Mouse (Mus musculus) 3T3-L1 (cell line): ENCODE results near the gene Sprr4.
"Not testable (repeated sequence)": the region's sequence is repeated elsewhere in the genome, so short reads cannot be mapped to it uniquely, and the experiment has no call there.

Experiments
- DNase-seq: peaks from one replicate; pipeline ENCODE4 v3.0.0-alpha.2; 2015; ENCODE audit warnings: low read depth, low spot score

Gene Sprr4

DNA sequence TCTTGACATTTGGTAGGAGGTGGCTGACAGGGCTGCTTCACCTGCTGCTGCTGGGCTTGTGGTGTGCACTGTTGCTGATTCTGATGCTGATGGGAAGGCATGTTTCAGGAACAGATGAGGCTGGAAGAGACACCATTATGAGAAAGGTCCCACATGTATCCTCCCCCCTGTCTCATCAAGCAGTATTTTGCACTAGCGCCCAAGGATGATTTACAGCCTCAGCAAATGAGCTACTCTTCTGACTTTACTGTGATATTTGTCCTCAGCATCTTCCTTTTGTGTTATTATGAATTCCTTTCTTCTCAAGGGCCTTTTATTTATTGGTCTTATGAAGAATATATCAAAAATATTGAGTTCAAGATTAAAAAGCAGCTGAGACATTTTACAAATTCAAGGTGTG is at the start of gene Sprr4:
Sprr4 (minus strand) TSS at position 101 of the 400 bp plus-strand sequence.
- DNase-seq: no peak

GRCm38 (mm10) chr3:92534411-92534810 is 34.1 kb upstream of the Sprr4 start, which contains the start of gene 2310046K23Rik:
Gene 2310046K23Rik, minus strand, starts transcription at chr3:92534511.
- no peak for DNase-seq

GRCm38 (mm10) chr3:92512325-92512724 is 12.0 kb upstream of the Sprr4 start:
- DNase-seq: peak; percentile 57

DNA sequence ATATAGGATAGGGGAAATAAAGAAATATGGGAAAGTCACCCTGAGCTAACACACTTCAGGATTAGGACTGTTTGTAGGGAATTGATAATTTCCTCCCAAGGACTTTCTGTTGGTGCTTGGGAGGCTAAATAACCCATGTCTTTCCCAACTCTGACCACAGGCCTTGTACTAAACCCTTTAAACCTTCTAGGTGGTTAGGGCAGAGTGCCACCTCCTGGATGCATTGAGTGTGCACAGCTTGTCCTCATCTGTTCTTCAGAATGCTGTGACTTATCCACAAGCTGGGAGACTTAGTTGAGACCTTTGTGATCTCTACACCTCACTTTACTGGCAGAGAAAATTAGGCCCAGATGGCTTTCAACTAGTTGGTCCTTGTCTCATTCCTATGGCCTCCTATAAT is 10.5 kb upstream of the Sprr4 start:
- DNase-seq: peak; percentile 81

DNA sequence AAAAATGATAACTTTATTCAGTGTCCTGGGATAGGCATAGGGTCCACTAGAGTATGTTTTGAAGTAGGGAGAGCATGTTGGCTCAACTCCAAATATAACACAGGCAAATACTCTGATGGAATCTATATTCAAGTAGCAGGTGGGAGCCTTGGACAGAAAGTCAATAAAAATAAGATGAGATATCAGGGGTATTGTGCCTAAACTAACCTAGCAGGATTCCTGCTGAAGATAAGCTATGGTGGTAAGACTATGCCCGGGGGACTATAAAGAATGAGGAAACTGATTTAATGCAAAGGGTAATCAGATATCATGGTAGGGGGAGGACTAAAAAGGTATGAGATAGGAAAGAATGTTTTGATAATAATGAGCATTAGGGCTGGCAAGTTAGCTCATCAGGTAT is 7.9 kb upstream of the Sprr4 start:
- DNase-seq: no peak

DNA sequence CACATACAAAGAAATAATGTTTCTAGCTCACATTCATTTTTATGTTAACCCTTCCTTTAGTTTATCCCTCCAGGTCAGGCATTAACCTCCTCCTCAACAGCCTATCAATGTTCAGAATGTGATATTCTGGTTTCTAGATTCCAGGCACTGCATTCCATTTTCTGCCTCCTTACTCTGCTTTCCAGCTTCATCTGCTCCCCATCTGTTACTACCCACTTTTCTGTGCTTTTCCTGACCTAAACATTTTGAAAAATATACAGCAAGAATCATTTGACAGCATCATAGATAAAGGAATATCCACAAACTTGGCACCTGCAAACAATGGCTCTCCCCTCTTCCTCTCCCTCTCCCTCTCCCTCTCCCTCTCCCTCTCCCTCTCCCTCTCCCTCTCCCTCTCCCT is 3.2 kb upstream of the Sprr4 start:
- DNase-seq: no peak

GRCm38 (mm10) chr3:92490262-92490661 is 10.0 kb downstream of the Sprr4 start:
- not testable (repeated sequence) for DNase-seq

DNA sequence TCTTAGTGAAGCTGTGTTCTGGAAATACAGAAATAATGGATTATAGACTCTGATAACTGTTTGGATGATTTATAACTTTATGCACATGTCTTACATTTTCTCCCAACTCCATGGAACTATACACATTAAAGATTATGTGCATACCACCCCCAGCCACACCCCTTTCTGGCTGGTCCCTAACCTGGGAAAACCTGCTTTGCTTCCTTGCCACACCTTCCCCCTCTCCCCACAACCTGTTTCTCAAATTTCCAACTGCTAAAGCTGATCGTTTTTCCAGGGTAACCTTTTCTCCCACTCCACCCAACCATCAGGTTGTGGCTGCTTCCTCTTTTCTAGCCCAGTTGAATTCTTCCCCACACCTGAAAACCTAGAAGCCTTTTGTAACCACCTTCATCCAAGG is 14.0 kb downstream of the Sprr4 start:
- no peak for DNase-seq

DNA sequence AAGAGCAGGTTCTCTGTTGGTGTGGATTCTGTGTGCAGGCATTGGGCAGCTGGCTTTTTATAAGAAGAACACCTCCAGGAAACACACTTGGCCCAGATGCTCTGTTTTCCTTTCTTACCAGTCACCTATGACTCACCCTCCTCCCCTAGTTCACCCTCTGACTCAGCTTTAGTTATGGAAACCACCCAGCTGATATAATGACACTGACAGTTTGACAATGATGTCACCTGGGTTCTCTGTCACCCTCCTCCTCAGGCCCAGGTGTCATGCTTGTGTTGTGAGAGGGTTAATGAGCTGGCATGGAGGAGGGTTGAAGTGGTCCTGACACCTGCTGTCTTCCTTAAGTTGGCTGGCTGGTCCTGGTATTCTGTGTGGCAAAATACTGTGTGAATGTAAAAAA is 14.4 kb downstream of the Sprr4 start, which contains the start of gene Sprr1a:
Sprr1a (minus strand) TSS at position 33 of the 400 bp plus-strand sequence.
- peak; percentile 82 for DNase-seq

- DNase-seq: peak; percentile 55
Measured at GRCm38 (mm10) chr3:92481249-92481648, 19.0 kb downstream of the Sprr4 start.

DNA sequence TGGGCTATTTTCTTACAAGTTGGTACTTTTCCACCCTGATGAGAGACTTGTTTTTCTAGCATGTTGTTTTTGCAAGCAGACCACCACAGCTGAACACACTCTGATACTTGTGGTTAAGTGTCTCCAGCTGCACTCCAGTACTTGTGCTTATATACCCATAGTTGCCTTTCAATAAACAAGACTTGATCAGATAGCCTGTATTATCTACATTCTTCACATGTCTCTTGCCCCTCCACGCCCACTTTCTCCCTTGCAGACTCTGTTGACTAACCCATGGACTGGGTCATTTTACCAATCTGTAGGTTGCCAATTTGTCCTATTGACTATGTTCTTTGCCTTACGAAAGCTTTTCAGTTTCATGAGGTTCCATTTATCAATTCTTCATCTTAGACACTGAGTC is 30.2 kb downstream of the Sprr4 start:
- DNase-seq: no peak

DNA sequence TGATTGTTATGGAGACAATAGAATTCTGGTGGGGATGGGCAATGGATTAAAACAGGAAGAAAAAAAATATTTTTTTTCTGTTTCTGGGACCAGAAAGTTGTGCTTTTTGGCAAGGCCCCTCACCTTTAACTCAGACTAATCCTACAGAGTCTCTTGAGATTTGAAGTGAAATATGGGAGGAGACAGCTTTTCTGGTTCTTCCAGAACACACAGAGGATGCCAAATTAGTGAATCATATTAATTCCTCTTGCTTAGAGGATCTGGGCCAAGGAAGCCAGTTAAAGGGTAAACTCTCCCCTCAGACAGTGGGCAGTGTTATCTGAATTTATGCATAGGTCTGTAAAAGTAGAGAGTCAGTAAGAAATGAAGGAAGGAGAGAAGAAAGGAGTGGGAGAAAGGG is 32.9 kb downstream of the Sprr4 start:
- peak; percentile 73 for DNase-seq

- peak; percentile 74 for DNase-seq
Measured at GRCm38 (mm10) chr3:92466576-92466975, 33.7 kb downstream of the Sprr4 start.

GRCm38 (mm10) chr3:92458620-92459019 is 41.7 kb downstream of the Sprr4 start, which contains the start of gene Sprr3:
Gene Sprr3, minus strand, starts transcription at chr3:92458720.
- DNase-seq: no peak

DNA sequence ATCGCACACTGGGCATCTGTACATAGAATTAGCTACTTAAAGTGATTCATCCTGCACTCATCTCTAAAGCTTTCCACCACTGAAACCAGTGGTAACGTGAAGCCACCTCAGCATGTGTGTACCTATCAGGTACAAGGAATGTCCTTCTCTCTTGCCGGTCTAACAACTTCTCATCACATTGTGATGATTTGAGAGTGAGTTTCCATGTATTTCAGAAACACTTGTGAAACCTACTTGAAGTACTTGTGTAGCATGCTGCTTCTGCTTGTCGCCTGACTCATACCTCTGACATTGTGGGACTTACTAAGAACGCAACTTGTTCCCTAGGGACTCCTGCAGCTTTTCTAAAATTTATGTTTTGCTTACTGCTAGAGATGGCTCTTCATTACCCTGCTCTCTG is 45.1 kb downstream of the Sprr4 start:
- DNase-seq: peak; percentile 49
